Mouse (Mus musculus) midbrain, embryonic 16.5 days (tissue): Measurements from ENCODE around the gene Lrmda. TPM values are rescaled to one million over a fixed set of nuclear protein-coding genes. Genes with fewer than 3 reads are reported as not detected.

Source experiments
- ATAC-seq: fragments of 200-750 bp; cut with Nextera tagmentation; 2 replicates; pipeline ENCODE4 v1.8.0; 2017; ENCODE audit warnings: moderate TSS enrichment
- H3K27ac ChIP-seq: fragments of 300-500 bp; sonication (generic); 2 replicates; pipeline ENCODE4 v1.5.1; 2014; ENCODE audit warnings: mild to moderate bottlenecking, low read length, mixed read lengths
- H3K27me3 ChIP-seq: fragments of 300-500 bp; sonication (generic); 2 replicates; pipeline ENCODE4 v1.6.1; 2014; ENCODE audit warnings: low read depth, low read length, mixed read lengths; ENCODE audit not compliant: control insufficient read depth, insufficient read depth
- H3K36me3 ChIP-seq: fragments of 300-500 bp; sonication (generic); 2 replicates; pipeline ENCODE4 v1.6.1; 2014; ENCODE audit warnings: mild to moderate bottlenecking, low read length, moderate library complexity, mixed read lengths; ENCODE audit not compliant: control insufficient read depth, insufficient read depth
- H3K4me1 ChIP-seq: fragments of 300-500 bp; sonication (generic); 2 replicates; pipeline ENCODE4 v1.6.1; 2014; ENCODE audit warnings: mild to moderate bottlenecking, low read length, mixed read lengths; ENCODE audit not compliant: control insufficient read depth, insufficient read depth
- H3K4me2 ChIP-seq: fragments of 300-500 bp; sonication (generic); 2 replicates; pipeline ENCODE4 v1.6.1; 2014; ENCODE audit warnings: mild to moderate bottlenecking, low read length, mixed read lengths
- H3K4me3 ChIP-seq: fragments of 300-500 bp; sonication (generic); 2 replicates; pipeline ENCODE4 v1.5.1; 2014; ENCODE audit warnings: low read depth, mild to moderate bottlenecking, low read length, moderate library complexity, mixed read lengths
- H3K9ac ChIP-seq: fragments of 300-500 bp; sonication (generic); 2 replicates; pipeline ENCODE4 v1.6.1; 2014; ENCODE audit warnings: low read depth, low read length, mixed read lengths
- H3K9me3 ChIP-seq: fragments of 300-500 bp; sonication (generic); replicated peaks from 2 replicates; pipeline ENCODE4 v1.6.1; 2014; ENCODE audit warnings: mild to moderate bottlenecking, low read length, mixed read lengths; ENCODE audit not compliant: control insufficient read depth, poor library complexity, severe bottlenecking
- WGBS: fragments of 180-500 bp; shearing (Covaris S2); extraction: QIAGEN DNeasy Blood & Tissue Kit; methylation state at CpG from one replicate; pipeline ENCODE4 v1.1.7; 2014; 5-methylcytosine and 5-hydroxymethylcytosine counted together
- polyA plus RNA-seq: library from polyadenylated mRNA; unstranded; fragments of >200 nt; fragmentation: Nextera tagmentation; extraction: Ambion mirVana; gene quantifications from 2 replicates; pipeline ENCODE4 v1.2.1, GENCODE M21; 2015

Lrmda gene
- polyA plus RNA-seq, 1 experiment from 2014 or later: not detected

DNA sequence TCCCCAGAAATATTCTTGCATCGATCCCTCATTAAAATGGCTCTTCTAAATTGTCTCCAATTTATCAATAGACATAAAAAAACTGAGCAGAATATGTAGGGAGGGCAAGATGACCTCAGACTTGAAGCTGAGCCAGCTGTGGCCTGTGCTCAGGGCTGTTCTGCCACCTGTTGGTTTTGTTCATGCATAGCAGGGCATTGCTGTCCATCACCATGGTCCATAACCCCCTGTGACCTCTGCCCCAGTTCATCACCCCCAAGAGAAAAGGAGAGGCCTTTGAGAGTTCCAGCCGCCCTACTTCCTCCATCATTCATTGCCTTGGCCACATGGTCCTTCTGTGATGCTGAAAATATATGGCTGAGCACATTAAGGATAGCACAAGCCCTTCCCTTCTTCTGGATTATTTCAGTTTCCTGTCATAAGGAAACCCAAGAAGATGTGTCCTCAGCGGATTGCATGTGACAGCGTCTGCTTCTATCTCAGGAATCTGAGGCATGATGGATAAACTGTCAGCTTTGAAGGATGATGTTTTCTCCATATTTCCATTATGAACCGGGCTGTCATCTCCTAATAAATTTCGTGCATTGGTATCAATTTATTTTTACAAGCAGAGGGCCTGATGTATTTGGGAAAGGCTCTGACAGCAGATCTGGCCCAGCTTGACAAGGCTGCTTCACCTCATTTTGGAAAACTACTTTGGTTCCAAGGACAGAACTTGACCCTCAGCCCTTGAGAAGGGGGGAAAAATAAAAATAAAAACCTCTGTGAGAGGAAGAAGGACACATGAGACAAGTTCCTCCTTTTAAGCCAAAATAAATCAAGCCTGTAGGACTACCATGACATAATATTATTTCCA lies 798.1 kb downstream of the Lrmda start:
- Histone ChIP-seq H3K4me1 (no peaks in the 10 kb centered on the region; the same call in 1 of the 2 replicates), H3K9me3 (no peaks in the 10 kb centered on the region), H3K9ac (no peak overlapping the region), H3K27ac (no peak overlapping the region), H3K36me3 (no peaks in the 10 kb centered on the region), H3K27me3 (0 out of 2 replicates have a peak, but pooled peaks cover 2% of the 10 kb centered on the region), H3K4me3 (no peak overlapping the region), H3K4me2 (no peak overlapping the region)
- 77% methylated on average over 6 of the region's 6 CpGs for WGBS
- no peak for ATAC-seq

- H3K4me3 ChIP-seq: no peak overlapping the region
- 59% methylated on average over 3 of the region's 3 CpGs for WGBS
- H3K27me3 ChIP-seq: 0 out of 2 replicates have a peak, but pooled peaks cover 2% of the 10 kb centered on the region
- no peak for ATAC-seq
- no peaks in the 10 kb centered on the region for H3K9me3 ChIP-seq
- no peak overlapping the region for H3K4me2 ChIP-seq
- no peak overlapping the region for H3K9ac ChIP-seq
- no peaks in the 10 kb centered on the region for H3K36me3 ChIP-seq
- H3K4me1 ChIP-seq: no peaks in the 10 kb centered on the region; the same call in 1 of the 2 replicates
- no peak overlapping the region for H3K27ac ChIP-seq
Observed at GRCm38 (mm10) chr14:22818202-22818530, 798.7 kb downstream of the Lrmda start.

DNA sequence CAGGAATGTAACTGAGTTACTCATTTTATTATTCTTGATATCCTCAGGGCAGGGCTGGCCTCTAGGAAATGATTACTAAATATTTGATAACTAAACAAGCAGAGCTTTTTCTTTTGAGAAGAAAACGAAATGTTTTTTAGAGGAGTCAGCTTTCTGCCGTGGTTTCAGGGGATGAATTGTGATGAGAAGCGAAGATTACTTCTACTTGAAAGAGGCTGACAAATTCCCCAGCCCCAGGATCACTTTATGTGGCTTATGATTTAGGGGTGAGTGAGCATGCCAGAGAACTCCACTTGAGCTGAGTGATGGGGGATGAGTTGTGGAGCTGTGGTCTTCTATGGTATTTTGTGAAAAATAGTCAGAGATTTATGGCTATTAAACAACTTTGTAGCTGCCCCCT lies 803.4 kb downstream of the Lrmda start:
- no peaks in the 10 kb centered on the region for H3K27me3 ChIP-seq
- no peak overlapping the region for H3K4me3 ChIP-seq
- no peaks in the 10 kb centered on the region for H3K4me1 ChIP-seq
- no peaks in the 10 kb centered on the region for H3K9me3 ChIP-seq
- H3K9ac ChIP-seq: no peak overlapping the region
- H3K4me2 ChIP-seq: no peak overlapping the region
- whole genome bisulfite sequencing: 58% methylated on average over 3 of the region's 3 CpGs
- no peak overlapping the region for H3K27ac ChIP-seq
- no peak for ATAC-seq
- no peaks in the 10 kb centered on the region for H3K36me3 ChIP-seq

- Histone ChIP-seq H3K27me3 (no peaks in the 10 kb centered on the region), H3K4me1 (no peaks in the 10 kb centered on the region), H3K4me2 (no peak overlapping the region), H3K4me3 (no peak overlapping the region), H3K9me3 (no peaks in the 10 kb centered on the region), H3K27ac (no peak overlapping the region), H3K9ac (no peak overlapping the region), H3K36me3 (no peaks in the 10 kb centered on the region)
- no peak for ATAC-seq
- 60% methylated on average over 3 of the region's 3 CpGs for WGBS
Observed at GRCm38 (mm10) chr14:22826825-22827224, 807.3 kb downstream of the Lrmda start.

DNA sequence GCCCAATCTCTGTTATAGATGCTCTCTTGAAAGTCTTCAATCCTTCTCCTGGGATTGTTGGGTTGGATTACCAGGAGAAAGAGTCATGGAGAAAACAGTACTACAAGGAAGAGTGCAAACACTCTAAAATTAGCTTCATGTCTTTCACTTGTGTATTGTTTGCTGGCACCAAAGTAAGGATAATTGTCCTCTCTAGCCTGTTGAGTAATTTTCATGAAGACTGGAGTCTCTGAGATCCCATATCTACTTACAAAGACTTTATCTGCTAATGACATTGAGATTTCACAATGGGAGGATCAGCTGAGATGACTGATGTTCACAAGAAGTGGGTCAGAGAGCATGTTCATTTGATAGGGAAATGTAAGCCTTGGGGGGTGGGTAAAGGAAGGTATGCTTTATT lies 817.5 kb downstream of the Lrmda start:
- no peaks in the 10 kb centered on the region for H3K9me3 ChIP-seq

GRCm38 (mm10) chr14:22841136-22841535 lies 821.6 kb downstream of the Lrmda start:
- Histone ChIP-seq H3K36me3 (no peaks in the 10 kb centered on the region), H3K27ac (no peak overlapping the region), H3K9ac (no peak overlapping the region), H3K9me3 (no peaks in the 10 kb centered on the region), H3K27me3 (no peaks in the 10 kb centered on the region), H3K4me3 (no peak overlapping the region), H3K4me1 (no peaks in the 10 kb centered on the region), H3K4me2 (no peak overlapping the region)
- WGBS: 94% methylated on average over 4 of the region's 4 CpGs
- no peak for ATAC-seq

More for the DNA sequence above, 817.5 kb downstream of the Lrmda start:
- Histone ChIP-seq H3K36me3 (no peaks in the 10 kb centered on the region), H3K4me2 (no peak overlapping the region), H3K27me3 (no peaks in the 10 kb centered on the region), H3K4me1 (no peaks in the 10 kb centered on the region), H3K9ac (no peak overlapping the region), H3K4me3 (no peak overlapping the region), H3K27ac (no peak overlapping the region)
- ATAC-seq: no peak

- Histone ChIP-seq H3K4me3 (no peak overlapping the region), H3K27me3 (no peaks in the 10 kb centered on the region), H3K9me3 (no peaks in the 10 kb centered on the region), H3K27ac (no peak overlapping the region), H3K36me3 (no peaks in the 10 kb centered on the region), H3K4me1 (no peaks in the 10 kb centered on the region), H3K4me2 (no peak overlapping the region), H3K9ac (no peak overlapping the region)
- no peak for ATAC-seq
Observed at GRCm38 (mm10) chr14:22844006-22844405, 824.5 kb downstream of the Lrmda start.

DNA sequence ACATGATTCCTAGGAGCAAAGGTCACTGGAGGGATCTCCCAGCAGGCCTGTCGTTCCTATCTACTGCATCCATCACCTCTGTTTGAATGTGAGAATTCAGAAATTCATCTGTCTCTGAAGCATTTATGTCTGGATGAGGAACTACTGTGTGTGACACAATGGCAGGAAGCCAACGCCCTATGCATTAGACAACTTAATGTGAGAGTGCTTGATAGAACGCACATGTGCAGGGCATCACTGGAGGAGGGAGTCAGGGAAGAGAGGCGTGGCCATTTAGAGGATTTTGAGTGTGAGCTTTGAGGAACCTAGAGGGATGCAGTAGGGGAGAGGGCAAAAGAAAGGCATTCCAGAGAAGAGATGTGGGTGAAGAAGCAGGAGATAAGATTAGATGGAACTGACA lies 825.9 kb downstream of the Lrmda start:
- ATAC-seq: no peak
- 79% methylated on average over 4 of the region's 4 CpGs for WGBS

DNA sequence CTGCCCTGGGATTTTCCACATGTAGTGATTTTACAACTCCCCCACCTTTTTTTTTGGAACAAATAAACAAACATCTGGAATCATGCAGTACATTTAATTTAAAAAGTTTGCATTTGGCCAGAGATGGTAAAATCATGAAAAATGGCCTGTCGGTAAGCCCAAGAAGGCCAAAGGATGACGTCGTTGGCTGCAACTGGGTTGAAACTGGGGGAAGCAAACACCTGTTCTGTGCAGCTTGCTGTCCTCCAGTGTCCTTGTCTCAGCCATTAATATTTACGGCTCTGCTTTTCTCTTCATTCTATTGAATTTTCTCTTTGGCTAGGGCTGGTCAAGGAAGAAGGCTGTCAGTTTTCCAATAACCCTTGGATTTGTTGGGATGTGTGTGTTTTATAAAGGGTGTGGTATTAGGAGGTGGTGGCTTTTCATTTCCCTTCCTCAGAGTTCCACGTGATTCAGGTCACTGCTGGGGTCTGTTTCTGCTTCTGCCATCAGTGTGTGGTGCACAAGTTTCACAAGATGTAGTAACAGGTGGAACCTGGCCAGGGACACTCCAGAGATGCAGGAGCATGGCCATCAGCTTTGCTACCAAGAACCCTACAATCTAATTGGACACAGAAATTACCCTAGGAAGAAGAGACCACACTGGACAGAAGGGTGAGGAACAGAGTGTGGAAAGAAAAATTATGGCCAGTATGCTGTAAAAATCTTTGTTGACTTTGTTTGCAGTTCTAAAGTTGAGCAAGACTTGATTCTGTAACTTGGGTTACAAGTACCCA lies 827.7 kb downstream of the Lrmda start:
- ATAC-seq: no peak
- Histone ChIP-seq H3K4me1 (no peaks in the 10 kb centered on the region), H3K9me3 (no peaks in the 10 kb centered on the region), H3K4me2 (no peak overlapping the region), H3K36me3 (no peaks in the 10 kb centered on the region), H3K27me3 (no peaks in the 10 kb centered on the region), H3K9ac (no peak overlapping the region), H3K27ac (no peak overlapping the region), H3K4me3 (no peak overlapping the region)
- WGBS: 91% methylated on average over 5 of the region's 5 CpGs

More for the DNA sequence above, 825.9 kb downstream of the Lrmda start:
- no peaks in the 10 kb centered on the region for H3K27me3 ChIP-seq
- no peaks in the 10 kb centered on the region for H3K4me1 ChIP-seq
- no peak overlapping the region for H3K4me2 ChIP-seq
- H3K9me3 ChIP-seq: no peaks in the 10 kb centered on the region
- no peak overlapping the region for H3K9ac ChIP-seq
- H3K4me3 ChIP-seq: no peak overlapping the region
- H3K36me3 ChIP-seq: no peaks in the 10 kb centered on the region
- no peak overlapping the region for H3K27ac ChIP-seq
